Mouse (Mus musculus) T-helper 2 cell (primary cell): Measurements from ENCODE around the gene Zfp941.
"Not testable (repeated sequence)": the region's sequence is repeated elsewhere in the genome, so short reads cannot be mapped to it uniquely, and the experiment has no call there.

Experiments
- in situ Hi-C: fragments of 300-600 bp; cut with MboI, MseI; formaldehyde crosslinking; loops from one replicate; pipeline ENCODE4 v1.15.1; 2025; ENCODE audit warnings: high pct_unique_total_duplicates

Gene Zfp941

GRCm38 (mm10) chr7:140787406-140788052 lies 34.4 kb downstream of the Zfp941 start, which contains the start of gene Syce1:
Syce1 (minus strand) TSS chr7:140787852.
- in situ Hi-C loops = no loop called here

GRCm38 (mm10) chr7:140780548-140780947 lies 41.4 kb downstream of the Zfp941 start:
- in situ Hi-C loops = no loop called here

GRCm38 (mm10) chr7:140765888-140766739 lies 55.9 kb downstream of the Zfp941 start:
- in situ Hi-C loops = no loop called here

- in situ Hi-C loops = not testable (repeated sequence)
These were observed 56.6 kb downstream of the Zfp941 start for GRCm38 (mm10) chr7:140765391-140765790.

GRCm38 (mm10) chr7:140763447-140764020 lies 58.4 kb downstream of the Zfp941 start, which contains the start of gene Cyp2e1:
Cyp2e1 (plus strand) TSS chr7:140763739.
- in situ Hi-C loops = no loop called here

- in situ Hi-C loops = no loop called here
These were observed 61.3 kb downstream of the Zfp941 start for GRCm38 (mm10) chr7:140760647-140761046.
